In genomic region chr2:113525417-113525816, GRCm38 (mm10) we compare ENCODE assay signal across 13 mouse cellular contexts.
"Had no signal": no experiment of that assay in that cellular context is flagged by ENCODE, and none has a peak within 500 bp of the region (broad histone marks: within the 10 kb centered on the region; RNA-seq: fewer than 3 reads in every experiment).

No protein-coding gene starts in this region.

- H3K27ac ChIP-seq: hindbrain, postnatal 0 days; kidney, postnatal 0 days; left cerebral cortex, adult 2 months; limb, embryonic 10.5 days; liver, embryonic 15.5 days; midbrain, embryonic 15.5 days; neural tube, embryonic 12.5 days had no signal

- H3K27me3 ChIP-seq: liver, embryonic 15.5 days; midbrain, embryonic 15.5 days; neural tube, embryonic 12.5 days had no signal

- H3K4me1 ChIP-seq: limb, embryonic 10.5 days; liver, embryonic 15.5 days; midbrain, embryonic 15.5 days; neural tube, embryonic 12.5 days had no signal

- H3K4me3 ChIP-seq: left cerebral cortex, adult 2 months; limb, embryonic 10.5 days; liver, embryonic 15.5 days; midbrain, embryonic 15.5 days; neural tube, embryonic 12.5 days had no signal

- DNase-seq: lung, adult 2 months; lung, postnatal 36 days; retina, postnatal 1 day; right cerebral cortex, postnatal 14 days; thymus, adult 2 months; thymus, postnatal 36 days had no signal

- H3K36me3 ChIP-seq: limb, embryonic 10.5 days; liver, embryonic 15.5 days; midbrain, embryonic 15.5 days; neural tube, embryonic 12.5 days had no signal
